Mouse (Mus musculus) hindbrain, postnatal 0 days (tissue): ENCODE measurements around the gene Vmn1r227. TPM values are rescaled to one million over a fixed set of nuclear protein-coding genes. Genes with fewer than 3 reads are reported as not detected.

Experiments
- ATAC-seq: fragments of 200-750 bp; cut with Nextera tagmentation; 2 replicates; pipeline ENCODE4 v1.8.0; 2017; ENCODE audit warnings: mild to moderate bottlenecking, moderate TSS enrichment, moderate library complexity
- DNase-seq: peaks from one replicate; pipeline ENCODE4 v3.0.0-alpha.2; 2015; ENCODE audit warnings: low spot score
- H3K27ac ChIP-seq: fragments of 300-500 bp; sonication (generic); 2 replicates; pipeline ENCODE4 v1.5.1; 2014; ENCODE audit warnings: mild to moderate bottlenecking
- H3K27me3 ChIP-seq: fragments of 300-500 bp; sonication (generic); 2 replicates; pipeline ENCODE4 v1.6.1; 2014; ENCODE audit warnings: low read length, mixed read lengths; ENCODE audit not compliant: insufficient read depth
- H3K36me3 ChIP-seq: fragments of 300-500 bp; sonication (generic); 2 replicates; pipeline ENCODE4 v1.6.1; 2014; ENCODE audit warnings: low read length, mixed read lengths; ENCODE audit not compliant: insufficient read depth
- H3K4me1 ChIP-seq: fragments of 300-500 bp; sonication (generic); 2 replicates; pipeline ENCODE4 v1.6.1; 2014; ENCODE audit warnings: antibody characterized with exemption, low read length, mixed read lengths; ENCODE audit not compliant: insufficient read depth
- H3K4me2 ChIP-seq: fragments of 300-500 bp; sonication (generic); 2 replicates; pipeline ENCODE4 v1.6.1; 2014; ENCODE audit warnings: low read depth, mild to moderate bottlenecking, low read length, moderate library complexity, mixed read lengths
- H3K4me3 ChIP-seq: fragments of 300-500 bp; sonication (generic); 2 replicates; pipeline ENCODE4 v1.5.1; 2014; ENCODE audit warnings: low read length
- H3K9ac ChIP-seq: fragments of 300-500 bp; sonication (generic); replicated peaks from 2 replicates; pipeline ENCODE4 v1.6.1; 2014; ENCODE audit warnings: mild to moderate bottlenecking, low read length, moderate library complexity, mixed read lengths
- H3K9me3 ChIP-seq: fragments of 300-500 bp; sonication (generic); 2 replicates; pipeline ENCODE4 v1.6.1; 2016; ENCODE audit warnings: low read length, mixed read lengths
- CTCF ChIP-seq: IDR thresholded peaks from 2 replicates; pipeline ENCODE4 v1.5.1; 2016; ENCODE audit warnings: antibody characterized with exemption, control low read depth, low read depth
- WGBS: fragments of 180-500 bp; shearing (Covaris S2); extraction: QIAGEN DNeasy Blood & Tissue Kit; methylation state at CpG from one replicate; pipeline ENCODE4 v1.1.7; 2014; 5-methylcytosine and 5-hydroxymethylcytosine counted together
- polyA plus RNA-seq: library from polyadenylated mRNA; unstranded; fragments of >200 nt; fragmentation: Nextera tagmentation; extraction: Ambion mirVana; gene quantifications from 2 replicates; pipeline ENCODE4 v1.2.1, GENCODE M21; 2015
- total RNA-seq: library from RNA; depleted of rRNA; stranded (reverse); fragments of >200 nt; gene quantifications from 2 replicates; pipeline ENCODE4 v1.2.3, GENCODE M21; 2014; rRNA removed

Gene Vmn1r227
- total RNA-seq, result not detected in 2 replicates
- not detected in 2 replicates for polyA plus RNA-seq

DNA sequence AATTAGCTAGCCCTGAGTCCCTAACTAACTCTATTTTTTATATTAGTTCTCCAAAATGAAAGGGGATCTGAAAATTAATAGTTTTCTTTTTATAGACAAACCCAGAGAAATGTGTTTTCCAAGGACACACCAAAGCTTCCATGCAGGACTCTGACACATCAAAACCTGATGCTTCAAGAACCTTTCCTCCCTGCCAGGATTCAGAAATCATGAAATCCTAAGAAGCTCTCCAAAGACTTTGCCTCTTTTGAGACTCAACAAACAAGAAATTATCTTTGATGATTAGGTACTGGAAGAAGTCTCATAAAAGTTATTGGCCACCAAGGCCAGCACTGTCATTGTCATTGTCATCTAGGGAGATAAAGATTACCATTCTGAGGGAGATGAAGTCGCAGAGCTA is at the start of gene Vmn1r227:
Vmn1r227 (plus strand) TSS at position 301 of the 400 bp plus-strand sequence.
- no peak within 1 kb of the TSS for H3K4me3 ChIP-seq
- no peak for TF ChIP-seq CTCF
- H3K4me2 ChIP-seq, result no peak within 1 kb of the TSS
- no peak within 1 kb of the TSS for H3K9ac ChIP-seq
- WGBS, result 33% methylated on average over 1 of the region's 1 CpGs
- H3K4me1 ChIP-seq, result no peaks in the 10 kb centered on the region
- peaks cover 8% of the 10 kb centered on the region; the same call in 1 of the 2 replicates for H3K9me3 ChIP-seq
- H3K27me3 ChIP-seq, result no peaks in the 10 kb centered on the region
- ATAC-seq (no peak), DNase-seq (no peak)
- no peaks in the 10 kb centered on the region for H3K36me3 ChIP-seq
- no peak within 1 kb of the TSS for H3K27ac ChIP-seq

- H3K9me3 ChIP-seq, result peaks cover 10% of the 10 kb centered on the region; the same call in 1 of the 2 replicates
- no peaks in the 10 kb centered on the region for H3K27me3 ChIP-seq
- DNase-seq, result no peak
- H3K4me3 ChIP-seq, result no peak within 1 kb of the TSS
- no peak within 1 kb of the TSS for H3K4me2 ChIP-seq
- no peak within 1 kb of the TSS for H3K9ac ChIP-seq
- no peak for ATAC-seq
- no peaks in the 10 kb centered on the region for H3K4me1 ChIP-seq
- no peak within 1 kb of the TSS for H3K27ac ChIP-seq
- TF ChIP-seq CTCF, result no peak
- no peaks in the 10 kb centered on the region for H3K36me3 ChIP-seq
Measured at GRCm38 (mm10) chr17:20682543-20682942, 47.1 kb upstream of the Vmn1r227 start, which contains the start of gene Vmn1r226. Gene Vmn1r226, plus strand, starts transcription at chr17:20682843.

GRCm38 (mm10) chr17:20786057-20786456 is 56.4 kb downstream of the Vmn1r227 start, which contains the start of gene Vmn1r228:
Gene Vmn1r228, minus strand, starts transcription at chr17:20786157.
- H3K36me3 ChIP-seq, result no peaks in the 10 kb centered on the region
- H3K4me1 ChIP-seq, result no peaks in the 10 kb centered on the region
- peaks cover 10% of the 10 kb centered on the region for H3K9me3 ChIP-seq
- H3K9ac ChIP-seq, result no peak within 1 kb of the TSS
- DNase-seq (no peak), ATAC-seq (no peak)
- no peaks in the 10 kb centered on the region for H3K27me3 ChIP-seq
- H3K4me2 ChIP-seq, result no peak within 1 kb of the TSS
- TF ChIP-seq CTCF, result no peak
- no peak within 1 kb of the TSS for H3K4me3 ChIP-seq
- H3K27ac ChIP-seq, result no peak within 1 kb of the TSS

Other genes with a start within 250 kb of the Vmn1r227 start
- not detected in 2 replicates for gene Vmn2r108, start 248.5 kb upstream of the Vmn1r227 start, total RNA-seq
- gene Vmn2r108, start 248.5 kb upstream of the Vmn1r227 start, polyA plus RNA-seq, result not detected in 2 replicates
- gene Vmn1r225, start 231.7 kb upstream of the Vmn1r227 start, total RNA-seq, result not detected in 2 replicates
- gene Vmn1r225, start 231.7 kb upstream of the Vmn1r227 start, polyA plus RNA-seq, result not detected in 2 replicates
- gene Vmn2r109, start 165.1 kb upstream of the Vmn1r227 start, total RNA-seq, result not detected in 2 replicates
- gene Vmn2r109, start 165.1 kb upstream of the Vmn1r227 start, polyA plus RNA-seq, result not detected in 2 replicates
- gene Vmn2r110, start 133.4 kb upstream of the Vmn1r227 start, total RNA-seq, result not detected in 2 replicates
- gene Vmn2r110, start 133.4 kb upstream of the Vmn1r227 start, polyA plus RNA-seq, result 0.01 TPM in 1 of 2 replicates, not detected in the other
- not detected in 2 replicates for gene Fpr-rs3, start 105.0 kb upstream of the Vmn1r227 start, total RNA-seq
- gene Fpr-rs3, start 105.0 kb upstream of the Vmn1r227 start, polyA plus RNA-seq, result not detected in 2 replicates
- not detected in 2 replicates for gene Vmn1r226, start 47.0 kb upstream of the Vmn1r227 start, total RNA-seq
- not detected in 2 replicates for gene Vmn1r226, start 47.0 kb upstream of the Vmn1r227 start, polyA plus RNA-seq
- not detected in 2 replicates for gene Vmn1r228, start 56.3 kb downstream of the Vmn1r227 start, total RNA-seq
- gene Vmn1r228, start 56.3 kb downstream of the Vmn1r227 start, polyA plus RNA-seq, result not detected in 2 replicates
- gene Vmn1r229, start 81.7 kb downstream of the Vmn1r227 start, total RNA-seq, result not detected in 2 replicates
- gene Vmn1r229, start 81.7 kb downstream of the Vmn1r227 start, polyA plus RNA-seq, result 0.01 TPM in 1 of 2 replicates, not detected in the other
- not detected in 2 replicates for gene Vmn1r230, start 110.6 kb downstream of the Vmn1r227 start, total RNA-seq
- not detected in 2 replicates for gene Vmn1r230, start 110.6 kb downstream of the Vmn1r227 start, polyA plus RNA-seq
- not detected in 2 replicates for gene Vmn1r231, start 175.2 kb downstream of the Vmn1r227 start, total RNA-seq
- not detected in 2 replicates for gene Vmn1r231, start 175.2 kb downstream of the Vmn1r227 start, polyA plus RNA-seq
- gene Vmn1r232, start 189.9 kb downstream of the Vmn1r227 start, total RNA-seq, result 0.99 TPM in 1 of 2 replicates, not detected in the other
- not detected in 2 replicates for gene Vmn1r232, start 189.9 kb downstream of the Vmn1r227 start, polyA plus RNA-seq
- 758 and 823 TPM in 2 replicates for gene Ppp2r1a, start 215.5 kb downstream of the Vmn1r227 start, total RNA-seq
- gene Ppp2r1a, start 215.5 kb downstream of the Vmn1r227 start, polyA plus RNA-seq, result 674 and 734 TPM in 2 replicates